Mouse (Mus musculus) embryonic fibroblast, embryonic 13.5 days (primary cell): ENCODE measurements around the gene Vps25. TPM values are rescaled to one million over a fixed set of nuclear protein-coding genes. Genes with fewer than 3 reads are reported as not detected.

Experiments used
- H3K27ac ChIP-seq: 2 replicates; pipeline ENCODE4 v1.5.1; 2012; ENCODE audit warnings: low read length, control low read depth, inconsistent platforms; ENCODE audit not compliant: insufficient read depth
- H3K4me1 ChIP-seq: 2 replicates; pipeline ENCODE4 v1.6.1; 2011; ENCODE audit warnings: low read length; ENCODE audit not compliant: control insufficient read depth, insufficient read depth
- H3K4me3 ChIP-seq: 2 replicates; pipeline ENCODE4 v1.5.1; 2011; ENCODE audit warnings: mild to moderate bottlenecking, control low read depth, low read length; ENCODE audit not compliant: insufficient read depth
- CTCF ChIP-seq: IDR thresholded peaks from 2 replicates; pipeline ENCODE4 v1.5.1; 2011; ENCODE audit warnings: mild to moderate bottlenecking, control low read depth, low read length, moderate library complexity, borderline replicate concordance; ENCODE audit not compliant: insufficient read depth
- POLR2A ChIP-seq: IDR thresholded peaks from 2 replicates; pipeline ENCODE4 v1.6.1; 2011; ENCODE audit warnings: low read depth, mild to moderate bottlenecking, control low read depth, low read length, moderate library complexity
- polyA plus RNA-seq: library from polyadenylated mRNA; stranded (reverse); fragments of >200 nt; gene quantifications from 2 replicates; pipeline ENCODE4 v1.2.4, GENCODE M21; 2011; ENCODE audit warnings: low read depth; ENCODE audit not compliant: missing spikeins, insufficient read length

The Vps25 gene
- polyA plus RNA-seq, 1 experiment = 99.4 TPM

- Histone ChIP-seq H3K4me3 (no peak overlapping the region), H3K4me1 (peaks cover 2% of the 10 kb centered on the region; the same call in 1 of the 2 replicates), H3K27ac (no peak overlapping the region)
- TF ChIP-seq POLR2A = no peak
- TF ChIP-seq CTCF = no peak
Observed at GRCm38 (mm10) chr11:101229361-101229900, 24.1 kb upstream of the Vps25 start.

GRCm38 (mm10) chr11:101230061-101230511 is 23.4 kb upstream of the Vps25 start:
- Histone ChIP-seq H3K4me1 (peaks cover 2% of the 10 kb centered on the region; the same call in 1 of the 2 replicates), H3K27ac (no peak overlapping the region), H3K4me3 (no peak overlapping the region)
- TF ChIP-seq CTCF = no peak
- TF ChIP-seq POLR2A = no peak

GRCm38 (mm10) chr11:101230526-101230925 is 23.0 kb upstream of the Vps25 start:
- TF ChIP-seq POLR2A (no peak), CTCF (no peak)
- H3K27ac ChIP-seq = no peak overlapping the region
- peaks cover 2% of the 10 kb centered on the region; the same call in 1 of the 2 replicates for H3K4me1 ChIP-seq
- H3K4me3 ChIP-seq = no peak overlapping the region

- Histone ChIP-seq H3K4me1 (peaks cover 2% of the 10 kb centered on the region; the same call in 1 of the 2 replicates), H3K4me3 (no peak overlapping the region), H3K27ac (no peak overlapping the region)
- no peak for TF ChIP-seq CTCF
- TF ChIP-seq POLR2A = no peak
Observed at GRCm38 (mm10) chr11:101230991-101231871, 22.3 kb upstream of the Vps25 start.

- TF ChIP-seq CTCF = no peak
- TF ChIP-seq POLR2A = no peak
- H3K4me1 ChIP-seq = peaks cover 2% of the 10 kb centered on the region; the same call in 1 of the 2 replicates
- no peak overlapping the region for H3K4me3 ChIP-seq
- no peak overlapping the region for H3K27ac ChIP-seq
Observed at GRCm38 (mm10) chr11:101232010-101232839, 21.3 kb upstream of the Vps25 start.

GRCm38 (mm10) chr11:101233240-101233639 is 20.3 kb upstream of the Vps25 start:
- Histone ChIP-seq H3K4me1 (peaks cover 2% of the 10 kb centered on the region; the same call in 1 of the 2 replicates), H3K27ac (no peak overlapping the region), H3K4me3 (no peak overlapping the region)
- TF ChIP-seq CTCF (no peak), POLR2A (no peak)

GRCm38 (mm10) chr11:101234124-101234523 is 19.4 kb upstream of the Vps25 start:
- peaks cover 2% of the 10 kb centered on the region; the same call in 1 of the 2 replicates for H3K4me1 ChIP-seq
- no peak overlapping the region for H3K27ac ChIP-seq
- TF ChIP-seq POLR2A (no peak), CTCF (no peak)
- H3K4me3 ChIP-seq = no peak overlapping the region

GRCm38 (mm10) chr11:101235429-101235828 is 18.1 kb upstream of the Vps25 start:
- H3K4me1 ChIP-seq = peaks cover 2% of the 10 kb centered on the region; the same call in 1 of the 2 replicates
- TF ChIP-seq CTCF (no peak), POLR2A (no peak)
- no peak overlapping the region for H3K4me3 ChIP-seq
- no peak overlapping the region for H3K27ac ChIP-seq

GRCm38 (mm10) chr11:101236782-101237181 is 16.7 kb upstream of the Vps25 start:
- Histone ChIP-seq H3K27ac (no peak overlapping the region), H3K4me3 (no peak overlapping the region)

More at GRCm38 (mm10) chr11:101236782-101237181, 16.7 kb upstream of the Vps25 start:
- no peaks in the 10 kb centered on the region for H3K4me1 ChIP-seq
- TF ChIP-seq CTCF (no peak), POLR2A (no peak)
